Mouse (Mus musculus) lung, postnatal 36 days (tissue): ENCODE data around the gene Ap2s1.
"Not testable (repeated sequence)": the region's sequence is repeated elsewhere in the genome, so short reads cannot be mapped to it uniquely, and the experiment has no call there.

ENCODE experiments used
- DNase-seq: peaks from one replicate; pipeline ENCODE4 v3.0.0; 2022; ENCODE audit warnings: mixed read lengths

Ap2s1 gene

DNA sequence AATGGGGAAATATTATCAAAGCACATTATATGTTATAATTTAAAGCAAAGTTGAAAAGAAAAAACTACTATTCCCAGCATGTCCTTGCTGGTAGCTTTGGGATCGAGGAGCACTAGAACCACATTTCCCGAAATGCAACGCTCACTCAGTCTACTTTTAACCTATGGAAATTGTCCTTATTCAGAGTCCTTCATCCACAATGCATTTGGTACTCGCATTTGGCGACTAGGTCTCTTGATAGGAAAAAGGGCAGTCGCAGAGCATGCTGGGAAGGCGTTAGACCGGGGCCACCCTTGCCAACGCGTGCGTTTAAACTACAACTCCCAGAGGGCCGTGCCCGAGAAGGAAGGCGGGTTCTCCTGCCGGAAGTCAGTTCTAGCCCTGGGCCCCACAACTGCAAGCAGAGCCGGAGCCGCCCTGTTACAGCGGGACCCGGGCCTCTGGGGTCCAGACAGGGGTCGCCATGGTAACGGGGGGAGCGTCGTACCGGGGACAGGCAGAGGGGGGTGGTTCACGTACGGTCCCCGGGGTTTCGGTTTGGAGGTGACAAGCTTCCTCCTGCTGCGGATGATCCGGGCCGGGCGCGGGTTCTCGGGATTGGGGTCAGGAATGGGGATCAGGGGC is at the start of gene Ap2s1:
TSS of gene Ap2s1 (plus strand) at position 338 of the 624 bp plus-strand sequence.
- peak; percentile 99 for DNase-seq

DNA sequence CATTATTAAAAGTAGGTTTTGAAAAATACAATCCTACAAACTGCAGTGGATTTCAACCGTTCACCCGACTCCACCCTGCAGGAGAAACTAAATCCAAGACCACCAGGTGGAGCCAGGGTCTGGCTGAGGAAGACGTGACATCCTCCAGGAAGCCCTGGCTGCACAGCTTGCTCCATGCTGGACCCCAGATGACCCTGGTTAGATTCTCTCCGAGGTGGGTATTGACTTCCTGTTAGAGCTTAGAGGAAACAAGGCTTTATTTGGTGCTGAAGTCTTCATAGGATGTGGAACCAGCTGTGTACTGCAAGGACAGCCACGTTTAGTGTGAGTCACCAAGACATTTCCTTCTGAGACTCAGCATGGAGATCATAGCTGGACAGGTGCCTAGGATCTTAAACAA is 49.0 kb upstream of the Ap2s1 start:
- no peak for DNase-seq

- peak; percentile 40 for DNase-seq
Observed at GRCm38 (mm10) chr7:16695025-16695424, 43.2 kb upstream of the Ap2s1 start.

- no peak for DNase-seq
Observed at GRCm38 (mm10) chr7:16699042-16699441, 39.2 kb upstream of the Ap2s1 start.

GRCm38 (mm10) chr7:16700583-16700982 is 37.6 kb upstream of the Ap2s1 start:
- DNase-seq = no peak

- no peak for DNase-seq
Observed at GRCm38 (mm10) chr7:16706385-16706784, 31.8 kb upstream of the Ap2s1 start.

DNA sequence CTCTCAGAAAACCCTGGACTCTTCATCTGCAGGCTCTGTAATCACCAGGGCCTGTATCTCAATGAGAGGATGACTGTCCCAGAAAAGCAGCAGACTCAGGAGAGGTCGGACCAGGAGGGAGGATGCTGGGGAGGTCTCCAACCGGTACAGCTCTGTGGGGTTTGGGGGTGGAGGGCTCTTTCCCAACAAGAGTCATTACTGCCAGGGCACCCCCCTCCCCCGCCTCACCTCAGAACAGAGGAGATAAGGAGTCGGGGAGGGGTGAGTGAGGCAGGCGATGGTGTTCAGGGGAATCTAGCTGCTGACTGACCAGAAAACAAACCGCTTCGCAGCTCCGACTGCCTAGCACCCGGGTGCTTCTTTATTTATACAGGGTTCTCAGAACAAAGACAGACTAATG is 30.0 kb upstream of the Ap2s1 start:
- no peak for DNase-seq

DNA sequence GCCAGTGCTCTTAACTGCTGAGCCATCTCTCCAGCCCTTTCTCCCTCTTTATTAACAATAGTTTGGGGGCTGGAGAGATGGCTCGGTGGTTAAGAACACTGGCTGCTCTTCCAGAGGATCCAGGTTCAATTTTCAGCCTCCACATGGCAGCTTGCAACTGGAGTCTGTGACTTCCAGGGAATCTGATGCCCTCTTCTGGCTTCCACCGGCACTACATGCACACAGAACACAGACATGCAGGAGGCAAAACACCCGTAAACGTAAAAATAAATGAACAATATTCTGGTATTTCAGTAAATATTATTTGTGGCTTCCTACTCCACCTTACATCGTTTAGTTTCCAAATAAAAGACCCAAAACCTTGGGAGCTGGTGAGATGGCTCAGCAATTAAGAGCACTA is 27.6 kb upstream of the Ap2s1 start:
- DNase-seq = no peak

DNA sequence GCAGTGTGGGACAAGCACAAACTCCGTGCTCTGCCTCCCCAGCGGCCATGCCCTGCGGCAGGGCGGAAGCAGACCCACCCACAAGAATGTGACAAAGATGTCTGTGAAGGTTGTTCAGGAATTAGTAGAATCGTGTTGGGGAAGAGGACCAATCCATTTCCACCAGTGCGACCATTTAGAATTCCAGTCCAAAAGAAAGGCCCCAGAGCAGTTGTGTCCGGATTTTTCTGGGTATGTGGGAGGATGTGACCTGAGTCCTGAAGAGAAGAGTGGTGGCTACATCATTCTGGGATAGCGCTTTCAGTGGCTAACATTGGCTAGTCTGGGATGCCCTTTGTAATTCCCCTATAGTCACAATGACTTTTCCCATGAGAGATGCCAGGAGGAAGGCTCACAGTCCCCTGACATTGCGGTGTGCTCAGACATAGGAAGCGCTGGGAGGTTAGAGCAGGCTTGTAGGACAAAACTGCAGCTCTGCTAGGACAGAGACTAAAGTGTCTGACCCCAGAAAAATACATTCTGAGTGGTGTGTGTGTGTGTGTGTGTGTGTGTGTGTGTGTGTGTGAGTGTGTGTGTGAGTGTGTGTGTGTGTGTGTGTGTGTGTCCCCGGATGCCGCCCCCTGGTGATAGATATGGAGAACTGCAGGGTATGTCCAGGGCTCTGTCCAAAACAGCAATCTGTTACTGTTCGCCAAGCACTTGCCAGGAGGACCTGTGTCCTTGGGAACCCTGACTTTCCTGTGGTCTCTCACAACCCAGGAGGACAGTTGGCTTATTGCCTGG is 25.4 kb upstream of the Ap2s1 start:
- DNase-seq = no peak

DNA sequence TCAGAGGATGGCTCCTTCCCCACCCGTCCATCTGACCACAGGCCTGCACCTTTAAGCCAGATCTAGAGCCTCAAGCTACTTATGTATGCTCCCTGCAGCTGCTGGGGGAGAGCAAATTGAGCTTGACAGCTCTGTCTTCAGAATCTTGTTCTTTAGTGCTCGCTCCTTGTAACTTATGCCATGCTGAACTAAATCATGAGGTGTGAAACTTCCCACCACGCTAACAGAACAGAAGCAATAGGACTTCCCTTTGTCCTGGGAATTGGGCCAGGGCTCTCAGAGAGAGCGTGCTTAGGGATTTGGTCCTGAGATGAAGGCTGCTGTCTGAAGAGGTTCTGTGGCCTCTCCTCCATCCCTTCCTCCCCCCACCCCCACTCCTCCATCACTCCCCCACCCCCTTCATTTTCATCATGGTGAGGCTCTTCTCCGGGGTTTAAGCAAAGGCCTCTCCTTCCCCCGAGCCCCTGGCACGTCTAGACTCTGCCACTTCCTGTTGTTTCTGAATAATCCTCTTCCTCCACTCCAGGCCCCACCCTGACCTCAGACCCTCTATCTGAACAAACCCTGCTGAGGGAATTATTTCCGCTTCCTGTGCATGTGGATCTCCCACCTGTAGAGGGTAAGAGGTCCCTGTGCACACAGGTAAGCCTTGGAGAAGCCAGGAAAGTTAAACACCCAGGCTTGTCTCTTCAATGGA is 21.6 kb upstream of the Ap2s1 start:
- not testable (repeated sequence) for DNase-seq

DNA sequence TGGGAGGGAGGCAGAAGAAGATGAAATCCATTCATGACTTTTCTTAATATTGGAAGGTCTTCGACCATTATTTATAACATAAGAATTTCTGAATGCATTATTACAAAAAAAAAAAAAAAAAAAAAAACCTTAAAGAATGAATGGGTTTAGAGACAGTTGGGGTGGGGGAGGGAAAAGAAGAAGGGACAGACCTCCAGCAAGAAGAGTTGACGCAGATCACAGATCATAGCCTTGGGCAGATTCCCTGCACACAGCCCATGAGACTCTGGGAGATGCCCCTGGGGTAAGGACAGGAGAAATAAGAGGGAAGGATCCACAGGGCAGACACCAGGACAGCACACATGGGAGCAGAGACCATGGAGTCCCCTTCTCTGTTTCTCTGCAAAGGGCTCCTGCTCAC is 16.6 kb upstream of the Ap2s1 start, which contains the start of gene Ceacam9:
TSS of gene Ceacam9 (plus strand) at position 301 of the 400 bp plus-strand sequence.
- DNase-seq = no peak

- not testable (repeated sequence) for DNase-seq
Observed at GRCm38 (mm10) chr7:16722490-16722889, 15.7 kb upstream of the Ap2s1 start.

DNA sequence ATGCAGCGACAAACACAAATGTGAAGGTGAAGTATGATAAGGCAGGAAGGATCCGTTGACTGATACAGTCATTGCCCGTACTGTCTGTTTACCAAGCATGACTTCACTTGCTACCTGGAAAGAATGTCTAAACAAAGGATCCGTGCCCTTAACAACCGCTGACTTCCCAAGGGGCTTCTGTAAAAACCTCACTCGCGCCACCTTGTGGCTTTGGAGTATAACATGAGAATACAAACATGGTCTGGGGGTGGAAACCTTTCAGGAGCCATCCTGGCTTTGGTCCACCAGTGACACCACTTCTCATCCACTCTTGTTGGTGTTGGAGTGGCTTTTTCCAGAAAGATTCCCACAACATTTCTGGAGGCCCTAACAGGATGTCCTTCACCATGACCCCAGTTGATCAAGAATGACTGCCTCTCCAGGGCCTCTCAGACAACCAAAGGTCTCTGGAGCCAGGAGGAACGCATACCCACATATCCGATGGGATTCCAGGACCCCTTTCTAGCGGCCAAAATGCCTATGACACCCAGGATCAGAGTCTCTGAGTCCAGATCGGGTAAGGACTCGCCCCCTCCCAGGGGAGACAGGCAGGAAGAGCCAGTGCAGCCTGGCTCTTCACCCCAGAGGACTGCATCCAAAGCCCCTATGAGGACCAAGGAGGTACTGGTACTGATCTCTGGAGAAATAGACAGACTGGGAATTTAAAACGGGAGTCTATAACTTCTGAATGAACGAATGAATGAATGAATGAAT is 9.4 kb upstream of the Ap2s1 start:
- DNase-seq = peak; percentile 77

DNA sequence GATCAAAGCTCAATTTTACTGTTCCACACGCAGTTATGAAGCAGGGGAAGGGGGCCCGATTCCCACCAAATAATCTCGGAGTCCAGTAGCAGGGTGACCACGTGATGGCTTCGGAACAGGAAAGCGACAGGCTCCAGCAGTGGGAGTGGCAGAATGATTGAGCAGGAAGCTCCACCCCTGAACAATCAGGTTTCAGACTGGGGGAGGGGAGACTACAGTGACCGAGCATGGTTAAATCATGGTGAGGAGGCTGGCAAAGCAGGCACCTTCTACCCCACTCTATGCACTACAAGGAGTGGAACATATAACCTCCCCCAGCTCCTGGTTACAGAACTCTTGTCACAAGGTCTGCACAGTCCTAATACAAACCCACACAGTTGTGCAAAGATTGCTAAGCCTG is 8.6 kb upstream of the Ap2s1 start:
- DNase-seq = peak; percentile 66

DNA sequence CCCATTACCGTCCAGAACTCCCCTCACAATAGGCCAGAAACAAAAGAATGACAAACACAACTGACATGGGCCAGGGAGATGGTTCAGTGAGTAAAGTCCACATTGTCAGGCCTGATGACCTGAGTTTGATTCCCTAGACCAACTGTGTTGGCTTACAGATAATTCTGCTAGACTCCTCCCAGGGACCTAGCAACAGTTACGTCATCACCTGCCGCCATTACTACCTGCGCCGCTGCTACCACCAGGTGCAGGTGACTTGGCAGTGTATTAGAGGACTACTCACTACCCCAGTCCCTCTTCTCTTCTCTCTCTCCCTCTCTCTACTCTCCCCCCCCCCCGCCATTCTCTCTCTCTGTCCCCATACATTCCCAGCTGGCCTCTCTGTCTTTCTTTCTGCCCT is 7.4 kb upstream of the Ap2s1 start:
- DNase-seq = no peak

DNA sequence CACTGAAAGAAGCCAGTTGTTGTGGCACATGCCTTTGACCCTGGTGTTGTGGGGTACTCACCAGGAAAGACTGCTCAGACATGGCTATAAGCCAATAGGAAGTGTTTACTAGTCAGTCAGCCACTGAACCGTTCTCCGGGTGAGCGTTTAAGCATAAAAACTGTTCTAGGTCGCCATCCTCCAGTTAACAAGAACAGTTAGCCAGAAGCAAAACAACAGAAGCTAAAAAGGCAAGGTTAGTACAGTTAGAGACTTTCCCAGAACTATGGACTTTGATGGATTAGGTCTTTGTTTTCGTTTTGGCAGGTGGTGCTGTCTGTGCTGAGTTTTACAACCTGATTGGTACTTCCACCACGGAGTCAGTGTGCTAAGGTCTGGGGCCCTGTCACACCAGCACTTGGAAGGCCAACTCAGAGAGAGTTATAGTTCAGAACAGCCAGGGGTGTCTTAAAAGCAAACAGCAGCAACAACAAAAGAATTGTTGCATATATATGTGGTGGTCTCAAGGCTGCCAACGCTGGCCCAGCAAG is 6.3 kb upstream of the Ap2s1 start:
- DNase-seq = no peak

DNA sequence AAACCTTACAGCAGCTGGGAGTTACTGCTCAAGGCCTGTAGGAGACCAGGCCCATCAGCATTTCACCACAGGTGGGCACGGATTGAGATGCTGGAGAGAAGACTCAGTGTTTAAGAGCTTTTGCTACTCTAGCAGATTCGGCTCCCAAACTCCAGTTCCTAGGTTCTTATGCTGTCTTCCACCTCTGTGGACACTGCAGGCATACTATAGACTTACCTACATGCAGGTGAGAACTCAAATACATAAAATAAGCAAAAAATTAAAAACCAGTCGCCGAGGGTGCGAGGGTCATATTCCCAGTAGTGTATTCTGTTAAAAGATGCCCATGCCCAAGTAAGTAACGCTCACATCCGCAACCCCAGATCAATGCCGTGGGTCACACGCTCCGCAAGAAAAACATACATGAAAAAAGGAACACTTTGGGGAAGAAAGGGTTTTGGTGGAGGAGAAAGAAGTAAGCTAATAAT is 571 bp upstream of the Ap2s1 start:
- DNase-seq = no peak

DNA sequence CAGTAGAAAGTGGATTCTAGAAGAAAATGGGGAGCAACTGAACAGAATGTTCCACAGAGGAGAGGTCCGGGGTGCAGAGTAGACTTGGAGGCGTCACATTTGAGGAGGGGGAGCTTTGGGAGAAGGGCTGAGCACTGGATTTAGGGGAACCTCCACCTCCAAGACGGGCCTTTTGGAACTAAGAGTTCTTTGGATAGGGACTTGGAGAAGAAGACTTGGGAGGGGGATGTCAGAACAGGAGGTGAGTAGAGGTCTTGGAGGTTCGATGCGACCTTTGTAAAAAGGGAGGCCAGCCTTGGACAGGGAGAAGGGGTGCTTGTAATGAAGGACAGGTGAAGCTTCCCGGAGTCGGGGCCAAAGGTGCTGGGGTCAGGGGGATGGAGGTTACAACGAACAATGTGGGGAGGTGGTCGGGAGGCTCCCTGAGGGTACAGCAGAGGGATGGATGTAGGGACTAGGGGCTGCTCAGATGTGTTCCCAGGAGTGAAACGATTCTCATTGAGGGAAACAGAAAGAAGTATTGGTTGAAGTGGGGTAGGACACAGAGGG is 920 bp downstream of the Ap2s1 start:
- DNase-seq = no peak

- DNase-seq = no peak
Observed at GRCm38 (mm10) chr7:16745373-16745772, 7.2 kb downstream of the Ap2s1 start.

DNA sequence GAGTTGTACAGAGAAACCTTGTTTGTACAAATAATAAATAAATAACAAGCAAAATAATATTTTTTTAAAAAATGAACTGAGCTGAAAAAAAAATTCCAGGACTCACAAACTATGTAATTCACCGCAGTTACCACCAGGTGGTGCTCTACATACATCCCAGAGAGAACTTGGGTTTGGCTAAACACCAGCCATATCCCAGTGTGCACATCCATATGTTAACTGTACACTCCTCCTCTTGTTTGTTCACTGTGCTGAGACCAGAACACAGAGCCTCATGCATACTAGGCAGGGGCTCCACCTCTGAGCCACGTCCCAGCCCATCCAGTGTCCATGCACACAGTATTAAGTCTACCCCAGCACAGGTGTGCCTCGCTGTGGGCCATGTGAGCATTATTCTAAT is 7.9 kb downstream of the Ap2s1 start:
- peak; percentile 84 for DNase-seq

GRCm38 (mm10) chr7:16747656-16748055 is 9.4 kb downstream of the Ap2s1 start:
- no peak for DNase-seq

DNA sequence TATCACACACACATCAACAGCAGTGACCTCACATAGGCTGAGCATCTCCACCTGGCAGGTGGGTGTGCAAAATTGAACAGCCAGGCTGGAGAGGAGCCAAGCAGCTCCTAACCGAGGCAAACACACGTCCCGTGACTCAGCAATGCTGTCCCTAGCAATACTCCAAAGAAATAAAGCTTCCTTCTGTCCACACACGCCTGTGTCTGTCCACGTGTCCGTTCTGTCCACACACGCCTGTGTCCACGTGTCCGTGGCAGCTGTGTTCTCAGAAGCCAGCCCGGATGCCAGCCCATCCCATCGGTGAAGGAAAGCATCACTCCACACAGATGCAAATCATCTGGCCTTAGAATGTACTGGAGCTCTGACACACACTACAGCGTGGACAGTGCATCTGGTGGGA is 13.8 kb downstream of the Ap2s1 start:
- peak; percentile 67 for DNase-seq
